Mouse (Mus musculus): ENCODE measurements at regions not wholly inside any gene's neighbourhood (a gene's known extent, or its start where the extent isn't known, plus 50 kb on each side); places are given as distances from the start of the nearest gene placed in this dataset.

- H3K9ac ChIP-seq (ENCODE audit: low read depth, low read length): no peak overlapping the region
These were observed 58.1 kb upstream of the Slc7a14 start for GRCm38 (mm10) chr3:31368259-31368658.

More at GRCm38 (mm10) chr3:31368259-31368658, 58.1 kb upstream of the Slc7a14 start:
- no peak overlapping the region for H3K27ac ChIP-seq (ENCODE audit: low read depth, low read length)
- ATAC-seq (replicated peaks; ENCODE audit: low FRiP score): no peak
- WGBS: 77% methylated on average over 2 of the region's 2 CpGs
- DNase-seq (ENCODE audit: low spot score): no peak
- H3K27me3 ChIP-seq (replicated peaks; ENCODE audit: control insufficient read depth, insufficient read depth, low read length): no peaks in the 10 kb centered on the region
- H3K4me2 ChIP-seq: no peak overlapping the region
- no peaks in the 10 kb centered on the region for H3K9me3 ChIP-seq (ENCODE audit: control insufficient read depth, low read length)
- no peaks in the 10 kb centered on the region for H3K4me1 ChIP-seq (replicated peaks; ENCODE audit: control insufficient read depth, insufficient read depth, low read length)
- no peak overlapping the region for H3K4me3 ChIP-seq (ENCODE audit: low read depth, low read length)
- H3K36me3 ChIP-seq (ENCODE audit: control insufficient read depth, insufficient read depth, low read length): no peaks in the 10 kb centered on the region

All from liver, embryonic 11.5 days (tissue).